Mouse (Mus musculus): ENCODE data around the gene Atp2c1. TPM values are rescaled to one million over a fixed set of nuclear protein-coding genes. Genes with fewer than 3 reads are reported as not detected.

Gene Atp2c1
- total and polyA plus RNA-seq, 3 experiments: 54.5 to 90.5 (median 85.5) TPM

GRCm38 (mm10) chr9:105366199-105366598, 160.9 kb downstream of the Atp2c1 start:
- DNase-seq: no peak

- DNase-seq: no peak
These were observed 163.4 kb downstream of the Atp2c1 start for GRCm38 (mm10) chr9:105363520-105364231.

- no peak for DNase-seq
These were observed 164.9 kb downstream of the Atp2c1 start for GRCm38 (mm10) chr9:105362181-105362580.

Other genes with a start within 250 kb of the Atp2c1 start
- gene Aste1, start 131.9 kb downstream of the Atp2c1 start, total RNA-seq (2021): 10 to 100 TPM; 10.7 to 13.6 TPM
- gene Aste1, start 131.9 kb downstream of the Atp2c1 start, polyA plus RNA-seq (2012; rRNA removed): 2.8 and 3.0 TPM in 2 replicates
- gene Nek11, start 131.8 kb downstream of the Atp2c1 start, total RNA-seq (2021): under 1 TPM; 0.14 to 0.24 TPM
- 0.03 TPM in 1 of 2 replicates, not detected in the other for gene Nek11, start 131.8 kb downstream of the Atp2c1 start, polyA plus RNA-seq (2012; rRNA removed)
- 10 to 100 TPM; 36.1 to 36.6 TPM for gene Pik3r4, start 115.7 kb upstream of the Atp2c1 start, total RNA-seq (2021)
- gene Pik3r4, start 115.7 kb upstream of the Atp2c1 start, polyA plus RNA-seq (2012; rRNA removed): 24.1 and 29.2 TPM in 2 replicates